Mouse (Mus musculus) kidney, adult 2 months (tissue): ENCODE data around the gene Itpa.

ENCODE experiments used
- CTCF ChIP-seq: fragments of 200-500 bp; conservative IDR thresholded peaks from 2 replicates; pipeline ENCODE4 v1.5.1; 2011; ENCODE audit warnings: low read depth, mild to moderate bottlenecking, control low read depth, low read length, moderate library complexity, mixed read lengths; ENCODE audit not compliant: insufficient read depth, insufficient read length
- POLR2A ChIP-seq: fragments of 200-500 bp; IDR thresholded peaks from one replicate; pipeline ENCODE4 v1.6.1; 2011; ENCODE audit warnings: low read depth, low read length, control low read depth

DNA sequence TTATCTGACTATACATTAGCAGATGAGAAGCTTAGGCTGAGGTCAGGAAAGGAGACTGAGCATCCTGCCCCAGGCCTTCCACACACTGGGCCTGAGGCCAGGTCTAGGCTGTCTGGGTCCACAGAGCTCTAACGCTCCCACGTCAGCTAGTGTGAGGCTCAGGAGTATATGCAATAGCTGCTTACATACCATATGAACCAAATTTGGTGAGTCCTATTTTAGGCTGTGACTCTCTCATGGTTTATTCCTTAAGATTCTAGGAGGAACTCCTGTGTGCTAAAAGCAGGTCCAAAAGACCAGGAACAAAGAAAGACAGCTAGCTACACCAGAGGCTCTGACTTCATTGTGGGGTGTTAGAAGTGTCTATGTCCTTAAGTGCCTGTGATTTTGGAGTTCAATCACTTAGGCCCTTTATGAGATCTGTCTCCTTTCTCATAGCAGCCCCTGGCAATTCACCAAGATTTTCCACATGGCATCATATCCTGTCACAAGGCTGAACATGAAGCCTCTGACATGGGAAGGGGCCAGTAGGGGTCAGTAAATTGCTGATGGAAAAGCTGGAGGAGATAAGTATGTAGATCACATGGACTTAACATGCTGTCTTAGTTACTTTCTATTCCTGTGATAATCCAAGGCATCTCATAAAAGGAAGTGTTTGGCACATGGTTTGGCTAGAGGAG is 61.6 kb downstream of the Itpa start:
- TF ChIP-seq POLR2A: no peak
- no peak for TF ChIP-seq CTCF
